Mouse (Mus musculus): Measurements from ENCODE around the gene Cdhr4. TPM values are rescaled to one million over a fixed set of nuclear protein-coding genes. Genes with fewer than 3 reads are reported as not detected.

The Cdhr4 gene
- 5.1 and 6.1 TPM in 2 replicates for polyA plus RNA-seq (2015; fragmentation: Nextera tagmentation; extraction: Ambion mirVana)

DNA sequence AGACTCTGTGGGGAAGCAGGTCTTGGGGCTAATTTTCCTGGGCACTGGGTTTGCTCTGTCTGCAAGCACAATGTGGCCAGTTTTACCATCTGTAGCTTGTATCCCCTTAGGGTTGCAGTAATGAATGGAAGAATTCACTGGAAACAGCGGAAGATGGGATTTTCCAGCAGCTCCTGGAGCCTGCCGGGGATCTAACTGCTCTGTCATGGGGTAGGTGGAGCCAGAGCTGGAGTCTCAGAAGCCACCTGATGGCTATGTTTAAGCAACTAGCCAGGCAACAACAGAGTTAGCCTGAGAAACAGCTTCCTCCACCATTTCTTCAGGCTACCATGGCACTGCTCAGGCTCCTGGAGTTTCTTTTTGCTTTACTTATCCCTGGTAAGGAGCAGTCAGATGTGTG, at the start of gene Cdhr4:
Gene Cdhr4 (plus strand): TSS at position 301 of the 400 bp plus-strand sequence.
- no peak for ATAC-seq (replicated peaks; ENCODE audit: insufficient number of reproducible peaks, insufficient read depth, low FRiP score, low read depth)
- WGBS: 63% methylated on average over 2 of the region's 2 CpGs
- Histone ChIP-seq H3K4me3 (no peak within 1 kb of the TSS), H3K4me2 (no peak within 1 kb of the TSS), H3K9ac (no peak within 1 kb of the TSS), H3K4me1 (replicated peaks) (peaks cover 5% of the 10 kb centered on the region; the same call in 1 of the 2 replicates), H3K27ac (no peak within 1 kb of the TSS), H3K27me3 (no peaks in the 10 kb centered on the region), H3K9me3 (replicated peaks) (no peaks in the 10 kb centered on the region), H3K36me3 (no peaks in the 10 kb centered on the region)

DNA sequence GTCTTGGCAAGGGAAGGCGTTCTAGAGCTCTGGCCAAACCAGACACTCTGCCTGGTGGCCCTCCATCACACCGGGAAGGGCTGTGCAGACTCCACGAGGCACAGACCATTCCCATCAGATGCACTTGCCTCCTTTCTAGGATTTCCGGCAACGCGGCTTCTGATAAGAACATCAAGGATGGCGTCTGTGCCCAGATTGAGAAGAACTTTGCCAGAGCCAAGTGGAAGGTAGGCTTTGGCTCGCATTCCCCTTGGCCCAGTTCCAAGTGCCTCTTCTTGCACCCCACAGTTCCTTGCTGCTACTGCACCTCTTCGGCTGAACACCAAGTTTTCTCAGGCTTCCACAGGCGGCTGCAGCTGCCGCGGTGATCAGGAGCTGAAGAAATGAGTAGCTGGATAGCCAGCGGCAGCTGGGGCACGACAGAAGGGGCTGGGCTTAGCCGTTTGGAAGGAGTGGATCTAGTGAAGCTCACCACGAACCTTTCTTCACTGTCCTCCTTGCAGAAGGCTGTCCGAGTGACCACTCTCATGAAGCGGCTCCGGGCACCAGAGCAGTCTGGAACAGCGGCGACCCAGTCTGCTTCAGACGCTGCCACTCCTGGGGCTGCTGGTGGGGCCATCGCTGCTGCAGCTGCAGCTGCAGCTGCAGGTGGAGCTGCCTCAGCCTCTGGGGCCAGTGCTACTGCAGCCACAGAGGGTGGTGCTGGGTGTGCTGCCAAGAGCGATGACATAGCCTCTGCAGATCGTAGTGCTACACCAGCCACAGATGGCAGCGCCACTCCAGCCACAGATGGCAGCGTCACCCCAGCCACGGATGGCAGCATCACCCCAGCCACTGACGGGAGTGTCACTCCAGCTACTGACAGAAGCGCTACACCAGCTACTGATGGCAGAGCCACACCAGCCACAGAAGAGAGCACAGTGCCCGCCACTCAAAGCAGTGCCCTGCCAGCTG, 44.8 kb upstream of the Cdhr4 start:
- Histone ChIP-seq H3K9me3 (replicated peaks) (no peaks in the 10 kb centered on the region), H3K4me2 (no peak overlapping the region), H3K36me3 (no peaks in the 10 kb centered on the region), H3K4me3 (no peak overlapping the region), H3K4me1 (replicated peaks) (peaks cover 15% of the 10 kb centered on the region), H3K27me3 (no peaks in the 10 kb centered on the region), H3K27ac (no peak overlapping the region), H3K9ac (no peak overlapping the region)
- no peak for ATAC-seq (replicated peaks; ENCODE audit: insufficient number of reproducible peaks, insufficient read depth, low FRiP score, low read depth)
- WGBS: 79% methylated on average over 31 of the region's 31 CpGs

DNA sequence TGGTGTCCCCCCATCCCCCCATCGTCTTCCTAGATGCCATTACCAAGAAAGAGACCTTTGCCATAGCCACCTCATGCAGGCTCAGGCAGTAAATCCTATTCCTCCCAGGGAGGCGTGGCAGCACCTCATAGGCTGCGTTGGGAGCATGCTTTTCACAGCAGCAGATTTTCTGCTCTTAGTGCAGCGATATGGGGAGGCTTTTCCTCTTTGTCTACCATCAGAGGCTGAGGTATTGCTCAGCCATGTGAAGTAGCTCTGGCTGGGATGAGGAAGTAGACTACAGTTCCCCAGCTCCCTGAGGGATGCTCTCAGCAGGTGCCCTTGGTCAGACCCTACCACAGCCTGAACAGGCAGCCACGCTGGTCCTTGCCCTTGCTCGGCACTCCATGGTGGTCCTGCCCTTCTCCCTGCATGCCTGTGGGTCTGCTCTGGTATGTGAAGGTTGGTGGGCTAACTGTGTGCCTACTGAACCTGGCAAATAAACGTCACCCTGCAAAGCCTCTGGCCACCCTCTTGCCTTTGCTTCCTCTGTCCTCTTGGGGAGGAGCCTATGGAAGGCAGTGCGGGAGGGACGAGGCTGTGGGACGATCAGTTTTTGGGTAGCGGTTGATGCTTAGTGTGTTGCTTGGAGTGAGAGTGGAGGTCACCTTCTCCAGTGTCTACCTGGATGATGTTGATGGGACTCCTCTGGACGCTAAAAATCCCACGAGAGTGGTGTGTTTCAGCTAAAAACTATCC, 42.9 kb upstream of the Cdhr4 start:
- Histone ChIP-seq H3K4me1 (replicated peaks) (peaks cover 15% of the 10 kb centered on the region), H3K27me3 (no peaks in the 10 kb centered on the region), H3K9me3 (replicated peaks) (no peaks in the 10 kb centered on the region), H3K4me2 (no peak overlapping the region), H3K9ac (no peak overlapping the region), H3K36me3 (no peaks in the 10 kb centered on the region), H3K27ac (no peak overlapping the region), H3K4me3 (no peak overlapping the region)
- ATAC-seq (replicated peaks; ENCODE audit: insufficient number of reproducible peaks, insufficient read depth, low FRiP score, low read depth): no peak
- WGBS: 78% methylated on average over 13 of the region's 13 CpGs

DNA sequence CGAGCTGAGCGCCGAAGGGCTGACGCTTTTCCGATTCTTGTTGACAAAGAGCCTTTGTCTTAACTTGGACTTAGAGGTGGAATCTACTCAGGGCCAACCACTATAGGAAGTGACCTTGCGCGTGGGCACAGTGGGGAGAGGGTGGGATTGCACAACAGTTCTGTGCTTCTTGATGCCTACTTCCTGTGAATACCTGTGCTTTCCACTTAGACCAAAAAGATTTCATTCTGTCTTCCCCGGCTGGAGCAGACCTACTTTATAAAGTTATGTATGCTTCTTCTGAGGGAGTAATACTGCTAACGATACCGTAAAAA, 42.4 kb upstream of the Cdhr4 start, which contains the start of gene Traip:
Gene Traip (plus strand): TSS at position 215 of the 314 bp plus-strand sequence.
- 93% methylated on average over 10 of the region's 10 CpGs for WGBS
- Histone ChIP-seq H3K36me3 (no peaks in the 10 kb centered on the region), H3K4me3 (peak within 1 kb of the TSS; percentile 74), H3K27me3 (no peaks in the 10 kb centered on the region), H3K4me1 (replicated peaks) (peaks cover 15% of the 10 kb centered on the region), H3K4me2 (peak within 1 kb of the TSS; percentile 74), H3K9ac (peak within 1 kb of the TSS; percentile 65), H3K27ac (peak within 1 kb of the TSS; percentile 62), H3K9me3 (replicated peaks) (no peaks in the 10 kb centered on the region)
- no peak for ATAC-seq (replicated peaks; ENCODE audit: insufficient number of reproducible peaks, insufficient read depth, low FRiP score, low read depth)

DNA sequence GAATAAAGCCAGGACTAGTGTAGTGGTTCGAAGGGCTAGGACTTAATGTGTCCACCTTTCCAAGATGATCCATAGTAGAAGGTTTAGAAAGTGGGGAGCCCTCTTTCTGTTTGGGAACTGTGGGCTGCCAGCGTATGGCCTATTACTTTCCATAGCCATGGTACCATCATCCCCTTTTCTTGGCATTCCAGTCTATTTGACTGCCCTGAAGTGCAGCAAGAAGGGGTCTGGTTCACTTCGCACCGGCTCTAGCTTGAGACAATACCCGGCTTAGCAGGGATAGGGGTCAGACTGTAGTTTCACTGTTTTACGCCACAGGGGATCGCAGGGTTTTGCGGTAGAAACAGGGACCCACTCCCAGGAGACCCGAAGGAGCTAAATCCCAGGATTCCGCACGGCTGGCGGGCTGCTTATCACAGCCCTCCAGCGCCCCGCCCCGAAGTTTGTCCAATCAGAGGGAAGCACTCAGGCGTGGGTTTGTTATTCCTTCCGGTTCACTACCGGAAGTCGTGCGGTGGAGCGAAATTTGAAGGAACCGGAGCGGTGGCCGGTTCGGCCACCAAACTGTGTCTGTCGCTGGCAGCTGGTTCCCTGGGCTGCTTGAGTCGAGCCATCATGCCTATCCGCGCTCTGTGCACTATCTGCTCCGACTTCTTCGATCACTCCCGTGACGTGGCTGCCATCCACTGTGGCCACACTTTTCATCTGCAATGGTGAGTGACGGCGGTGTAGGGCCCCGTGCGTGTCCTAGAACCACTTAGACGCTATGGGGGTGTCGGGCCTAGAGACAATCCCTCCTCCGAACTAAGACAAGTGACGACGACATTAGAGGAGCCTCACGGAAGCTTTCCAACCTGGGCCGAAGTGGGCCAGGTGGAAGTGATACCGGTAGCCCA, 41.6 kb upstream of the Cdhr4 start:
- WGBS: 16% methylated on average over 45 of the region's 45 CpGs
- no peaks in the 10 kb centered on the region for H3K27me3 ChIP-seq
- H3K4me1 ChIP-seq (replicated peaks): peaks cover 15% of the 10 kb centered on the region
- no peaks in the 10 kb centered on the region for H3K9me3 ChIP-seq (replicated peaks)
- H3K4me2 ChIP-seq: peak overlapping the region; percentile 74
- peak overlapping the region; percentile 62 for H3K27ac ChIP-seq
- peak; percentile 87 for ATAC-seq (replicated peaks; ENCODE audit: insufficient number of reproducible peaks, insufficient read depth, low FRiP score, low read depth)
- H3K36me3 ChIP-seq: no peaks in the 10 kb centered on the region
- peak overlapping the region; percentile 74 for H3K4me3 ChIP-seq
- peak overlapping the region; percentile 65 for H3K9ac ChIP-seq

DNA sequence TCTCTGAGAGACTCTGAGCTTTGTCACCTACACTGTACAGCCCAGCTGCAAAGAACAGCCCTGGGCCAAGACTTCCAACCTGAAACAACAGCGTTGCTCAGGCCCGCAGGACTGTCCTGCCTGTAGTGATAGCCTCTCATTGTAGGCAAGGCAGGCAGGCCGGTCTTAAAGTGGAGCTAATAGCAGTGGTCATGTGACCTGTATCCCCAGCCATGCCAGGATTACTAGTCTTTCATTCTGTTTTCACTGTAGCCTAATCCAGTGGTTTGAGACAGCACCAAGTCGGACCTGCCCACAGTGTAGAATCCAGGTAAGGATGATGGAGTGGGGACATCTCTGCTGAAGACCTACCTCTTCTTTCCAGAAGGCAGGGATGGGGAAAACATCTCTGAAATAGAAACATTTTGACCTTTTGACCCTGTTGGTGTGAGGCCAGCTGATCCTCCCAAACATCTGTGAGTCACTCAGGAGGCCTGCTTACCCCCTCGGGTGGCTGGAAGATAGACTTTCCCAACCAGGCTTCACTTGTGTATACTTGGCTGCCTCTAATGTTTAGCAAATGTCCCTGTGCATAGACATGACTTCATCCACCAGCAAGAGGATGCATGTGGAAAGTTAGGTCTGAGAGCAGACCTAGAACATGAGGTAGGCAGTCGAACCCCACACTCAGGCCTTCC, 36.5 kb upstream of the Cdhr4 start:
- Histone ChIP-seq H3K27ac (no peak overlapping the region), H3K4me2 (no peak overlapping the region), H3K9me3 (replicated peaks) (no peaks in the 10 kb centered on the region), H3K4me1 (replicated peaks) (peaks cover 10% of the 10 kb centered on the region), H3K27me3 (no peaks in the 10 kb centered on the region), H3K4me3 (no peak overlapping the region), H3K36me3 (peaks cover 10% of the 10 kb centered on the region; the same call in 1 of the 2 replicates), H3K9ac (0 out of 2 replicates have a peak overlapping the region, but pooled peaks have one; percentile 1)
- WGBS: 63% methylated on average over 6 of the region's 6 CpGs
- ATAC-seq (replicated peaks; ENCODE audit: insufficient number of reproducible peaks, insufficient read depth, low FRiP score, low read depth): no peak

DNA sequence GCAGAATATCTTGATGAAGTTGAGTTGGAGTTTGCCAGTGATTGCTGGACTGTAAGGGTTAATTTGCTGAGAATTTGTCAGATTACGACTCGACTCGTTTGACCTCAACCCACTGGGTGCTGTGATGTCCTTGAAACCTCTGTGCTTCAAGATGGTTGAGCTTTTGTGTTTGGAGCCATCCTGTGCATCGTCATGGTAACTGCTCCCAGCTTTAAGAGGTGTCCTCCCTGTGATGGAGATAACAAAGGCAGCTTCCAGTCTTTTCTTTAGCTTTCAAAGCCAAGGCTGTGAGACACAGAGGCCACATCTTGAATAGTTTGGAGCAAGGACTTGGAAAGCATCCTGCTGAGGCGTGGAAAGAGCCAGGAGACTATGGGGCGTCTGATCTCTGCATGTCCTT, 35.2 kb upstream of the Cdhr4 start:
- Histone ChIP-seq H3K4me2 (no peak overlapping the region), H3K27ac (no peak overlapping the region), H3K4me3 (no peak overlapping the region), H3K9ac (no peak overlapping the region), H3K27me3 (no peaks in the 10 kb centered on the region), H3K9me3 (replicated peaks) (no peaks in the 10 kb centered on the region), H3K4me1 (replicated peaks) (no peaks in the 10 kb centered on the region; the same call in 1 of the 2 replicates), H3K36me3 (peaks cover 13% of the 10 kb centered on the region; the same call in 1 of the 2 replicates)
- WGBS: 64% methylated on average over 6 of the region's 6 CpGs
- ATAC-seq (replicated peaks; ENCODE audit: insufficient number of reproducible peaks, insufficient read depth, low FRiP score, low read depth): no peak

DNA sequence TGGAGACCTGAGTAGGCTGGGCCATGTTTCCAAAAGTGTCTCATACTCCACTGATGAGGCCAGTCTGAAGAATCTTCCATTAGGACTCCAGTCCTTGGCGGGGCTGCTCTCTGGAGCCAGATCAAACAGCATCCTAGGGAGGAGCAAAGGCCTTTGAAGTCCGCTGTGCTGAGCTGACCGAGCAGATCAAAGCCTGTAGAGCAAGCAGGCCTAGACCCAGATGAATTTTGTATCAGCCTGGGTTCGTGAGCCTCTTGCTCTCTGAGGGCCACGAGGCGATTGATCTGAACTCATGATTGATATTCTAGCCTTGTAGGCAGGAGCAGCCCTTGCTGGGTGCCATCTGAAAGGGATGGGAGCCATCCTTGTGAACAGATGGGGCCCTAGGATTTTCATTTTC, 32.4 kb upstream of the Cdhr4 start:
- H3K9ac ChIP-seq: no peak overlapping the region
- no peak overlapping the region for H3K27ac ChIP-seq
- H3K4me3 ChIP-seq: no peak overlapping the region
- H3K9me3 ChIP-seq (replicated peaks): no peaks in the 10 kb centered on the region
- no peak for ATAC-seq (replicated peaks; ENCODE audit: insufficient number of reproducible peaks, insufficient read depth, low FRiP score, low read depth)
- peaks cover 17% of the 10 kb centered on the region; the same call in 1 of the 2 replicates for H3K36me3 ChIP-seq
- WGBS: 64% methylated on average over 6 of the region's 6 CpGs
- peaks cover 7% of the 10 kb centered on the region for H3K4me1 ChIP-seq (replicated peaks)
- H3K4me2 ChIP-seq: no peak overlapping the region
- no peaks in the 10 kb centered on the region for H3K27me3 ChIP-seq

DNA sequence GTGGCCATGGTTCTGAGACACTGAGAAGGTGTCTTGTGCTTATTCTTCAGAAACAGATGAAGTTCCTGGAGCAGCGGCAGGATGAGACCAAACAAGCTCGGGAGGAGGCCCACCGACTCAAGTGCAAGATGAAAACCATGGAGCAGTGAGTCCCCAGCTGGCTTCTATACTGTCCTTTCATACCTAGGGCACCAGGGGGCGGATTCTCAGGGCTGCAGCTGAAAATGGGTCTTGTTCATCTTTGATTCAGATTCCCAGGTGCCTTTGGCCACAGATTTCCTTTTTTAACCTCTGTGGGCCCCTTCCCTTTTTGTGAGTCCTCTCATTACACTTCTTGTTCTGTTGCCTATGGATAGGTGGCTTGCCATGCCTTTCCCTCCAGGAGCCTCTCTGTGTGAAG, 31.4 kb upstream of the Cdhr4 start:
- Histone ChIP-seq H3K9me3 (replicated peaks) (no peaks in the 10 kb centered on the region), H3K27ac (no peak overlapping the region), H3K36me3 (peaks cover 17% of the 10 kb centered on the region; the same call in 1 of the 2 replicates), H3K27me3 (no peaks in the 10 kb centered on the region), H3K4me2 (no peak overlapping the region), H3K4me3 (no peak overlapping the region), H3K9ac (no peak overlapping the region), H3K4me1 (replicated peaks) (peaks cover 7% of the 10 kb centered on the region)
- WGBS: 81% methylated on average over 4 of the region's 4 CpGs
- ATAC-seq (replicated peaks; ENCODE audit: insufficient number of reproducible peaks, insufficient read depth, low FRiP score, low read depth): no peak

DNA sequence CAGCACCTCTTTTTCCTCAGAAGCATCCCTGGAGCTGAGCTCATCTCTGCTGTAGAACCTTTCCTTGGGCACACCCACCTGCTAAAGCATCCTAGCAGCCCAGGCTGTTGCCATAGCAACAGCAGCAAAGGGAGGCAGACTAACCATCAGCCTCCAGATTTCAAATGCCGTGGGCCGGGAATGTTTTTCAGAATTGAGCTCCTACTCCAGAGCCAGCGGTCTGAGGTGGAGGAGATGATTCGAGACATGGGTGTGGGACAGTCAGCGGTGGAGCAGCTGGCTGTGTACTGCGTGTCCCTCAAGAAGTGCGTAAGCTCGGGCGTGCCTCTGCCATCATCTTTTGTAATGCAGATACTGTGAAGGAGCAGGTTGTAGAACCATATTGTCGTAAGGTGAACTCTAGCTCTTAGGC, 30.9 kb upstream of the Cdhr4 start:
- WGBS: 89% methylated on average over 10 of the region's 10 CpGs
- no peak overlapping the region for H3K27ac ChIP-seq
- peaks cover 7% of the 10 kb centered on the region for H3K4me1 ChIP-seq (replicated peaks)
- no peak for ATAC-seq (replicated peaks; ENCODE audit: insufficient number of reproducible peaks, insufficient read depth, low FRiP score, low read depth)
- no peak overlapping the region for H3K4me3 ChIP-seq
- H3K4me2 ChIP-seq: no peak overlapping the region
- H3K27me3 ChIP-seq: no peaks in the 10 kb centered on the region
- no peaks in the 10 kb centered on the region for H3K9me3 ChIP-seq (replicated peaks)
- peaks cover 17% of the 10 kb centered on the region; the same call in 1 of the 2 replicates for H3K36me3 ChIP-seq
- H3K9ac ChIP-seq: no peak overlapping the region
